Mouse (Mus musculus) lung, embryonic 14.5 days (tissue): ENCODE measurements around the gene Tjp1. TPM values are rescaled to one million over a fixed set of nuclear protein-coding genes. Genes with fewer than 3 reads are reported as not detected.

Source experiments
- ATAC-seq: fragments of 200-750 bp; cut with Nextera tagmentation; 2 replicates; pipeline ENCODE4 v1.8.0; 2017; ENCODE audit warnings: mild to moderate bottlenecking, moderate TSS enrichment, moderate library complexity; ENCODE audit not compliant: insufficient read depth
- DNase-seq: peaks from one replicate; pipeline ENCODE4 v3.0.0-alpha.2; 2015
- H3K27ac ChIP-seq: fragments of 300-500 bp; sonication (generic); 2 replicates; pipeline ENCODE4 v1.5.1; 2014; ENCODE audit warnings: low read depth, mild to moderate bottlenecking, moderate library complexity
- H3K27me3 ChIP-seq: fragments of 300-500 bp; sonication (generic); 2 replicates; pipeline ENCODE4 v1.6.1; 2014; ENCODE audit warnings: low read length, control low read depth; ENCODE audit not compliant: insufficient read depth
- H3K36me3 ChIP-seq: fragments of 300-500 bp; sonication (generic); 2 replicates; pipeline ENCODE4 v1.6.1; 2014; ENCODE audit warnings: control low read depth; ENCODE audit not compliant: insufficient read depth
- H3K4me1 ChIP-seq: fragments of 300-500 bp; sonication (generic); 2 replicates; pipeline ENCODE4 v1.6.1; 2014; ENCODE audit warnings: antibody characterized with exemption, control low read depth; ENCODE audit not compliant: insufficient read depth
- H3K4me2 ChIP-seq: fragments of 300-500 bp; sonication (generic); 2 replicates; pipeline ENCODE4 v1.6.1; 2014; ENCODE audit warnings: mild to moderate bottlenecking
- H3K4me3 ChIP-seq: fragments of 300-500 bp; sonication (generic); 2 replicates; pipeline ENCODE4 v1.5.1; 2014; ENCODE audit warnings: low read depth, low read length
- H3K9ac ChIP-seq: fragments of 300-500 bp; sonication (generic); 2 replicates; pipeline ENCODE4 v1.6.1; 2014
- H3K9me3 ChIP-seq: fragments of 300-500 bp; sonication (generic); 2 replicates; pipeline ENCODE4 v1.6.1; 2016; ENCODE audit warnings: low read depth, low read length, control low read depth
- CTCF ChIP-seq: IDR thresholded peaks from 2 replicates; pipeline ENCODE4 v1.5.1; 2016; ENCODE audit warnings: antibody characterized with exemption, low read depth
- WGBS: fragments of 180-500 bp; shearing (Covaris S2); extraction: QIAGEN DNeasy Blood & Tissue Kit; methylation state at CpG from one replicate; pipeline ENCODE4 v1.1.7; 2014; 5-methylcytosine and 5-hydroxymethylcytosine counted together
- polyA plus RNA-seq: library from polyadenylated mRNA; unstranded; fragments of >200 nt; fragmentation: Nextera tagmentation; extraction: Ambion mirVana; gene quantifications from 2 replicates; pipeline ENCODE4 v1.2.1, GENCODE M21; 2014

Tjp1 gene
- polyA plus RNA-seq, 1 experiment from 2014 or later: 32.2 TPM

GRCm38 (mm10) chr7:65380716-65381115 is 146.9 kb downstream of the Tjp1 start:
- DNase-seq: no peak
- no peak for TF ChIP-seq CTCF
- no peak for ATAC-seq
- WGBS: 83% methylated on average over 9 of the region's 9 CpGs
- H3K9ac ChIP-seq: no peak overlapping the region
- H3K9me3 ChIP-seq: no peaks in the 10 kb centered on the region
- no peaks in the 10 kb centered on the region; the same call in 1 of the 2 replicates for H3K4me1 ChIP-seq
- no peak overlapping the region for H3K27ac ChIP-seq
- no peak overlapping the region for H3K4me3 ChIP-seq
- H3K36me3 ChIP-seq: no peaks in the 10 kb centered on the region
- H3K27me3 ChIP-seq: no peaks in the 10 kb centered on the region
- no peak overlapping the region for H3K4me2 ChIP-seq

- no peak for DNase-seq
- no peaks in the 10 kb centered on the region for H3K27me3 ChIP-seq
- H3K9me3 ChIP-seq: no peaks in the 10 kb centered on the region
- 40% methylated on average over 9 of the region's 9 CpGs for WGBS
- no peak overlapping the region for H3K4me2 ChIP-seq
- TF ChIP-seq CTCF: no peak
- H3K36me3 ChIP-seq: no peaks in the 10 kb centered on the region
- H3K4me1 ChIP-seq: no peaks in the 10 kb centered on the region; the same call in 1 of the 2 replicates
- H3K4me3 ChIP-seq: no peak overlapping the region
- no peak overlapping the region for H3K9ac ChIP-seq
- ATAC-seq: no peak
- H3K27ac ChIP-seq: no peak overlapping the region
Observed at GRCm38 (mm10) chr7:65378818-65379565, 148.6 kb downstream of the Tjp1 start.

- H3K4me1 ChIP-seq: no peaks in the 10 kb centered on the region; the same call in 1 of the 2 replicates
- no peak for TF ChIP-seq CTCF
- no peak for ATAC-seq
- H3K27me3 ChIP-seq: no peaks in the 10 kb centered on the region
- no peaks in the 10 kb centered on the region for H3K36me3 ChIP-seq
- no peak overlapping the region for H3K9ac ChIP-seq
- H3K27ac ChIP-seq: no peak overlapping the region
- no peaks in the 10 kb centered on the region for H3K9me3 ChIP-seq
- DNase-seq: no peak
- H3K4me2 ChIP-seq: no peak overlapping the region
- 87% methylated on average over 3 of the region's 3 CpGs for WGBS
- no peak overlapping the region for H3K4me3 ChIP-seq
Observed at GRCm38 (mm10) chr7:65377521-65377920, 150.1 kb downstream of the Tjp1 start.

GRCm38 (mm10) chr7:65375621-65376020 is 152.0 kb downstream of the Tjp1 start:
- Histone ChIP-seq H3K9ac (no peak overlapping the region), H3K4me1 (no peaks in the 10 kb centered on the region), H3K4me2 (no peak overlapping the region), H3K27ac (0 out of 2 replicates have a peak overlapping the region, but pooled peaks have one; percentile 2), H3K36me3 (no peaks in the 10 kb centered on the region), H3K27me3 (no peaks in the 10 kb centered on the region), H3K4me3 (no peak overlapping the region), H3K9me3 (no peaks in the 10 kb centered on the region)
- 84% methylated on average over 3 of the region's 3 CpGs for WGBS
- no peak for TF ChIP-seq CTCF
- ATAC-seq (no peak), DNase-seq (no peak)

GRCm38 (mm10) chr7:65375176-65375575 is 152.4 kb downstream of the Tjp1 start:
- DNase-seq (peak; percentile 78), ATAC-seq (no peak; the same call in 1 of the 2 replicates)
- no peaks in the 10 kb centered on the region for H3K27me3 ChIP-seq
- H3K27ac ChIP-seq: 0 out of 2 replicates have a peak overlapping the region, but pooled peaks have one; percentile 2
- no peak overlapping the region for H3K4me2 ChIP-seq
- no peak for TF ChIP-seq CTCF
- no peaks in the 10 kb centered on the region for H3K36me3 ChIP-seq
- 40% methylated on average over 8 of the region's 8 CpGs for WGBS
- no peak overlapping the region for H3K9ac ChIP-seq
- H3K4me1 ChIP-seq: no peaks in the 10 kb centered on the region
- no peaks in the 10 kb centered on the region for H3K9me3 ChIP-seq
- no peak overlapping the region for H3K4me3 ChIP-seq

- Histone ChIP-seq H3K27ac (no peak overlapping the region; the same call in 1 of the 2 replicates), H3K4me3 (no peak overlapping the region), H3K9ac (no peak overlapping the region), H3K36me3 (no peaks in the 10 kb centered on the region), H3K4me1 (peaks cover 4% of the 10 kb centered on the region; the same call in 1 of the 2 replicates), H3K9me3 (no peaks in the 10 kb centered on the region), H3K4me2 (peak overlapping the region; percentile 20), H3K27me3 (no peaks in the 10 kb centered on the region)
- peak; percentile 51 for DNase-seq
- ATAC-seq: no peak
- TF ChIP-seq CTCF: no peak
- WGBS: 78% methylated on average over 8 of the region's 8 CpGs
Observed at GRCm38 (mm10) chr7:65373336-65373735, 154.2 kb downstream of the Tjp1 start.

- WGBS: 31% methylated on average over 6 of the region's 6 CpGs
- no peak for DNase-seq
Observed at GRCm38 (mm10) chr7:65371765-65372164, 155.8 kb downstream of the Tjp1 start.

More at GRCm38 (mm10) chr7:65371765-65372164, 155.8 kb downstream of the Tjp1 start:
- no peak for ATAC-seq
- no peak for TF ChIP-seq CTCF
- Histone ChIP-seq H3K27me3 (no peaks in the 10 kb centered on the region), H3K36me3 (no peaks in the 10 kb centered on the region), H3K9me3 (no peaks in the 10 kb centered on the region), H3K4me2 (peak overlapping the region; percentile 75), H3K4me1 (peaks cover 4% of the 10 kb centered on the region; the same call in 1 of the 2 replicates), H3K27ac (peak overlapping the region; percentile 97), H3K4me3 (peak overlapping the region; percentile 81), H3K9ac (peak overlapping the region; percentile 90)
